ENCODE assay signal across 22 mouse cellular contexts in the genomic region with DNA sequence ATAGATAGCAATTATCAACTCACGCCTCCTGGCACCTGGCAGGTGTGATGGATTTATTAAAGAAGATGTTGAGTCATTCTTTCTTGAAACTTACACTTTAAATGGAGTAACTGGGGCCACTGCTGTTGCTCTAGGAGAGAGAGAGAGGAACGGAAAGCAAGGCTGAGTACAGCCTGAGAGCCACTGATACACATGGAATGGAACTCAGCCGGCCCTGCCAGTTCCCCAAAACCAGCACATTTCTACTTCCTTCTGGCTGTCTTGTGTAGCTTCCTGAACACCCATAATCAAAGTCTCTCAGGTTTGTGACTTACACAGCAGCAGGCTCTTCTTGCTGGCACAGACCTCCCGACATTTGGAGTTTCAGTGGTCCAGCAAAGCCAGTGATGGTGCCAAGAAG.
"Had no signal": no experiment of that assay in that cellular context is flagged by ENCODE, and none has a peak within 500 bp of the region (broad histone marks: within the 10 kb centered on the region; RNA-seq: fewer than 3 reads in every experiment).

No protein-coding gene starts in this region.

- ATAC-seq: liver, embryonic 12.5 days; midbrain, embryonic 15.5 days had no signal

- H3K9me3 ChIP-seq: limb, embryonic 10.5 days; liver, embryonic 12.5 days; liver, embryonic 15.5 days; lung, embryonic 15.5 days; midbrain, embryonic 12.5 days; midbrain, embryonic 15.5 days; neural tube, embryonic 12.5 days; neural tube, embryonic 15.5 days; stomach, embryonic 15.5 days had no signal

- H3K36me3 ChIP-seq: limb, embryonic 10.5 days; limb, embryonic 13.5 days; liver, embryonic 12.5 days; liver, embryonic 15.5 days; lung, embryonic 15.5 days; midbrain, embryonic 12.5 days; midbrain, embryonic 15.5 days; neural tube, embryonic 12.5 days; neural tube, embryonic 15.5 days; stomach, embryonic 15.5 days had no signal

- H3K27ac ChIP-seq: limb, embryonic 10.5 days; limb, embryonic 13.5 days; liver, embryonic 12.5 days; liver, embryonic 15.5 days; lung, embryonic 15.5 days; midbrain, embryonic 12.5 days; midbrain, embryonic 15.5 days; neural tube, embryonic 12.5 days; neural tube, embryonic 15.5 days; stomach, embryonic 15.5 days had no signal

- H3K4me2 ChIP-seq: limb, embryonic 13.5 days; liver, embryonic 12.5 days; liver, embryonic 15.5 days; lung, embryonic 15.5 days; midbrain, embryonic 12.5 days; midbrain, embryonic 15.5 days; neural tube, embryonic 12.5 days; neural tube, embryonic 15.5 days; stomach, embryonic 15.5 days had no signal

- DNase-seq: kidney, adult 18-20 months; kidney, adult 9 months; kidney, postnatal 14 days; kidney, postnatal 4 days; liver; lung, adult 18-20 months; lung, postnatal 10 days; lung, postnatal 36 days; retina, postnatal 1 day; right cerebral cortex, postnatal 25 days; spleen, adult 18-20 months; thymus, postnatal 25 days had no signal

- H3K9ac ChIP-seq: limb, embryonic 13.5 days; liver, embryonic 12.5 days; liver, embryonic 15.5 days; lung, embryonic 15.5 days; midbrain, embryonic 12.5 days; midbrain, embryonic 15.5 days; neural tube, embryonic 12.5 days; neural tube, embryonic 15.5 days; stomach, embryonic 15.5 days had no signal

- H3K27me3 ChIP-seq: limb, embryonic 13.5 days; liver, embryonic 15.5 days; lung, embryonic 15.5 days; midbrain, embryonic 12.5 days; midbrain, embryonic 15.5 days; neural tube, embryonic 12.5 days; neural tube, embryonic 15.5 days; stomach, embryonic 15.5 days had no signal

- H3K4me1 ChIP-seq: limb, embryonic 13.5 days; lung, embryonic 15.5 days; midbrain, embryonic 12.5 days; midbrain, embryonic 15.5 days; neural tube, embryonic 12.5 days; neural tube, embryonic 15.5 days; stomach, embryonic 15.5 days had no signal

- H3K4me3 ChIP-seq: limb, embryonic 10.5 days; limb, embryonic 13.5 days; liver, embryonic 12.5 days; liver, embryonic 15.5 days; lung, embryonic 15.5 days; midbrain, embryonic 12.5 days; midbrain, embryonic 15.5 days; neural tube, embryonic 12.5 days; neural tube, embryonic 15.5 days; stomach, embryonic 15.5 days had no signal
